Mouse (Mus musculus) stomach, embryonic 14.5 days (tissue): ENCODE results near the gene Bcr. TPM values are rescaled to one million over a fixed set of nuclear protein-coding genes. Genes with fewer than 3 reads are reported as not detected.

Experiments used
- ATAC-seq: fragments of 200-750 bp; cut with Nextera tagmentation; 2 replicates; pipeline ENCODE4 v1.8.0; 2017; ENCODE audit warnings: low read depth, moderate TSS enrichment; ENCODE audit not compliant: insufficient number of reproducible peaks, insufficient read depth, low FRiP score
- H3K27ac ChIP-seq: fragments of 300-500 bp; sonication (generic); 2 replicates; pipeline ENCODE4 v1.5.1; 2014; ENCODE audit warnings: mild to moderate bottlenecking, low read length, moderate library complexity, mixed read lengths
- H3K27me3 ChIP-seq: fragments of 300-500 bp; sonication (generic); 2 replicates; pipeline ENCODE4 v1.6.1; 2014; ENCODE audit warnings: low read length, control low read depth, mixed read lengths; ENCODE audit not compliant: control insufficient read depth, insufficient read depth
- H3K36me3 ChIP-seq: fragments of 300-500 bp; sonication (generic); 2 replicates; pipeline ENCODE4 v1.6.1; 2014; ENCODE audit warnings: mild to moderate bottlenecking, control low read depth, low read length, moderate library complexity, mixed read lengths; ENCODE audit not compliant: control insufficient read depth, insufficient read depth
- H3K4me1 ChIP-seq: fragments of 300-500 bp; sonication (generic); 2 replicates; pipeline ENCODE4 v1.6.1; 2014; ENCODE audit warnings: low read length, control low read depth, mixed read lengths; ENCODE audit not compliant: control insufficient read depth, insufficient read depth
- H3K4me2 ChIP-seq: fragments of 300-500 bp; sonication (generic); replicated peaks from 2 replicates; pipeline ENCODE4 v1.6.1; 2014; ENCODE audit warnings: low read depth, low read length, control low read depth
- H3K4me3 ChIP-seq: fragments of 300-500 bp; sonication (generic); 2 replicates; pipeline ENCODE4 v1.5.1; 2014; ENCODE audit warnings: low read depth, low read length, control low read depth
- H3K9ac ChIP-seq: fragments of 300-500 bp; sonication (generic); replicated peaks from 2 replicates; pipeline ENCODE4 v1.6.1; 2014; ENCODE audit warnings: low read depth, mild to moderate bottlenecking, control low read depth, low read length, moderate library complexity, mixed read lengths
- H3K9me3 ChIP-seq: fragments of 300-500 bp; sonication (generic); 2 replicates; pipeline ENCODE4 v1.6.1; 2016; ENCODE audit warnings: low read depth, low read length, control low read depth; ENCODE audit not compliant: control insufficient read depth
- WGBS: fragments of 180-500 bp; shearing (Covaris S2); extraction: QIAGEN DNeasy Blood & Tissue Kit; methylation state at CpG from one replicate; pipeline ENCODE4 v1.1.7; 2014; 5-methylcytosine and 5-hydroxymethylcytosine counted together
- polyA plus RNA-seq: library from polyadenylated mRNA; unstranded; fragments of >200 nt; fragmentation: Nextera tagmentation; extraction: Ambion mirVana; gene quantifications from 2 replicates; pipeline ENCODE4 v1.2.1, GENCODE M21; 2014

Gene Bcr
- polyA plus RNA-seq, 1 experiment from 2014 or later: 11.9 TPM

DNA sequence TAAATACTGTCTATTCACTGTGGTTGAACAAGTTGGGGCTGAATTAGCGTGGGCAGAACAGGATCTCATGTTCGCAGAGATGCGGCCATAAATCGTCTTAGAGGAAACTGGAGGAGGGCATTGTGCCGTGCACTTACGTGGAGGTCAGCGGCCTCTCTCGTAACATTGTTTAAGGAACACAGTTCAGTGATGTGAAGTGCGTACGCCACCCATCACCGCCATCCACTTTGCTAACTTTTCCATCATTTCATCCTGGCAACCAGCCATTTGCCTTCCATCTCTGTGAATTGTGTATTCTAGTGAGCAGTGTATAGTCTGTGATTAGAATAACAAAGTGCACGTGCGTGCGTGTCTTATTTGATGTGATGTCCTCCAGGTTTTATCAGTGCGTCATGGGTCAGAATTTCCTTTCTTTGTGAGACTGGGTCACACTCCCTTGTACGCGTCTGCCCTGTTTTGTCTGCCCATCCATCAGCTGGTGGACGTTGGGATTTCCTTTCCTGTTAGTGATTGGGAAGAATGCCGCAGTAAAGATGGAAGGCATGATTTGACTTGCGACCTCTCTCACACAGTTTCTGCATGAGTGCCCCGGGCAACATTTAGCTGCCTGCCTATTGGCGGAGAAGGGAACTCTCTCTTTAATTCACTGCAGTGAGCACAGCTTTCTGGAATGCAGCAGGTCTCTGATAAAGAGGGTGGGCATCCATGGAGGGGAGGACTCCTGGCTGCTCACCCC, 33.0 kb downstream of the Bcr start:
- 23% methylated on average over 22 of the region's 22 CpGs for WGBS
- no peak; the same call in 1 of the 2 replicates for ATAC-seq
- Histone ChIP-seq H3K9me3 (no peaks in the 10 kb centered on the region), H3K4me2 (no peak overlapping the region), H3K36me3 (no peaks in the 10 kb centered on the region), H3K27ac (no peak overlapping the region), H3K4me1 (peaks cover 15% of the 10 kb centered on the region; the same call in 1 of the 2 replicates), H3K9ac (no peak overlapping the region), H3K27me3 (no peaks in the 10 kb centered on the region), H3K4me3 (no peak overlapping the region)

DNA sequence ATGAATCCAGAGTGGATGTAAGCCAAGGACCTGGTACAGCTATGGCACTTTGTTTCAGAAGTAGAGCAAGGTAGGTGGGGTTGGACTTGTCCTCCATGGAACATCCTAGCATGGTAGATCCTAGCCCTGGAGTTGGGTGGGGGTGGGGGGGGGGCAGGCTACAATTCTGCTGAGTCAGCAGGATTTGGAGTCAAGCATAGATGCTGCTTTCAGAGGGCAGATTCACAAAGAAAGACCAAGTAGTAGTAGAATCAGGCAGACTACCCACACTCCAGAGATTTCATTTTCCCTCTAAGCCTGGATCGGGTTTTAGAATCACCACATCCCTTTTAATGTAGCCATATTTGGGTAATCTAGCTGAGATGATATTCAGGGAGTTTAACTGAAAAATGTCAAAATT, 33.9 kb downstream of the Bcr start:
- no peak overlapping the region for H3K4me3 ChIP-seq
- no peak overlapping the region for H3K4me2 ChIP-seq
- no peaks in the 10 kb centered on the region for H3K27me3 ChIP-seq
- H3K27ac ChIP-seq: no peak overlapping the region
- no peak overlapping the region for H3K9ac ChIP-seq
- no peak for ATAC-seq
- WGBS: 93% methylated on average over 1 of the region's 1 CpGs
- no peaks in the 10 kb centered on the region for H3K9me3 ChIP-seq
- H3K36me3 ChIP-seq: no peaks in the 10 kb centered on the region
- H3K4me1 ChIP-seq: peaks cover 22% of the 10 kb centered on the region; the same call in 1 of the 2 replicates

DNA sequence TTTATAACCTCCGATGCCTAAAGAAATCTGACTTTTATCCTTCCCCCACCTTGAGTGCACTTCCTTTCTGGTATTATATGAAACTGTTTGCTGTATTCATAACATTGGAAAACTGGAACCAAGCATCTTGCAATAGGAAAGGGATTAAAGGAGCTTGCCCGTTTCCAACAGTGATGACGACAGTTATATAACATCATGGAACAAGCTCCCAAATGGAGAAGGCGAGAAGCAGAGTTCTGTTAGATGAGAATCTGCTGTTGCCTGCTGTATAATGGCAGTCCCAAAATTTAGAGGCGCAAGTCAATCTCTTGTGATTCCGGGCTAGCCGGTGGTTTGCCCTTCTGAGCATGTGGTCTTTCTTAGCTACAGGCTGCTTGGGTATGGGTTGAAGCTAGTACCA, 34.8 kb downstream of the Bcr start:
- H3K9ac ChIP-seq: no peak overlapping the region
- no peaks in the 10 kb centered on the region for H3K27me3 ChIP-seq
- WGBS: 92% methylated on average over 7 of the region's 7 CpGs
- no peaks in the 10 kb centered on the region for H3K36me3 ChIP-seq
- H3K4me3 ChIP-seq: no peak overlapping the region
- H3K9me3 ChIP-seq: no peaks in the 10 kb centered on the region
- H3K27ac ChIP-seq: no peak overlapping the region
- ATAC-seq: no peak
- peaks cover 22% of the 10 kb centered on the region; the same call in 1 of the 2 replicates for H3K4me1 ChIP-seq
- H3K4me2 ChIP-seq: no peak overlapping the region

DNA sequence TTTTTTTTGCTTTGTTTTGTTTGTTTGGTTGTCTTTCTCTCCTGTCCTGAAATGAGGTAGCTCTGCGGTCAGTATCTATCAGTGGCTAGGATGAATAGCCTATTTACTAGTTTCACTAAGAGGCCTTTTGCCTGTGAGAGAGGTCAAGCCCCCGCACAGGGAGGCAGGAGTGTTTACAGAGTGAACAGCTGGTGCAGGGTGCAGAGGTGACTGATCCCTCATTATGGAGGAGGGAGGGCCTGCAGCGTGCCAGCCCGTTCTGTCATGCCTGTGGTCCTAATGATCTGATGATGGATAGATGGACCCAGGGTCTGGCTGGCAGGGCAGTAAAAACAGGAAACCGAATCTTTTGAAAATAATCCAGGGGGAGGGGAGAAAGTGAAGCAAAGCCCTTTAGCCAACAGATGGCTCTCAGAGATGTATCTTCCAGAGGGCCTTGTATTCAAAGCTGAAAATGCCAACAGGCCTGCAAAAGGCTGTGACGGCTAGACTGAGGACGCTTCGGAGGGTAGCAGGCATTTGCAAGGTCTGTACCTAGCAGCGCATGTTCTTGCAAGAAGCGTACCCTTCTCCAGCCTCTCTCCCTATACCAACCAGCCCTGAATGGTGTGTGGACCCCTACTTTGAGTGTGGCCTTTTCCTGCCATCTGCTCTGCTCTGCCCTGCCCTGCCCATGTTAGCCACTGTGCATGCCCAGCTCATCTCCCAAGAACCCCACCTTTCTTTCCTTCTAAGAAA, 38.2 kb downstream of the Bcr start:
- H3K9ac ChIP-seq: no peak overlapping the region
- H3K27ac ChIP-seq: 0 out of 2 replicates have a peak overlapping the region, but pooled peaks have one; percentile 15
- no peak overlapping the region for H3K4me3 ChIP-seq
- 31% methylated on average over 10 of the region's 10 CpGs for WGBS
- H3K27me3 ChIP-seq: no peaks in the 10 kb centered on the region
- peaks cover 21% of the 10 kb centered on the region for H3K4me1 ChIP-seq
- no peaks in the 10 kb centered on the region for H3K36me3 ChIP-seq
- H3K4me2 ChIP-seq: no peak overlapping the region
- ATAC-seq: peak; percentile 51; the same call in 1 of the 2 replicates
- H3K9me3 ChIP-seq: no peaks in the 10 kb centered on the region

DNA sequence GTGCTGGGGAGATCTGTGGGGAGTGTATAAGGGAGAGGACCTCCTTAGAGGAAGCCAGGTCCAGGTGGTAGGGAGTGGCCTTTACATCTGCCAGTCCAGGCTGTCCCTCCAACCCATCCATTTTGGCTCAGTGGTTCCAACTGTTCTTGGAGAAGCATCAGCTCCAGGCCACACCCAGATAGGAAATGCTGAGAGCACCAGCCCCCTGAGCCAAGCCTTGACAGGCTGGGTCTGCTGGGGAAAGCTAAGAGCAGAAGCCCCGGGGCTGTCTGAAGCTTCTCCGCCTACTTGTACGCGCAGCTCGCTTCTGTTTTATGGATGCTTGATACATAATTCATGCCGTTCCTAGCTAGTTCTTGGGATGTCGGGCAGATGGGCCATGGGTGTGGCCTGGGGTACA, 39.9 kb downstream of the Bcr start:
- ATAC-seq: no peak
- H3K36me3 ChIP-seq: no peaks in the 10 kb centered on the region
- H3K4me1 ChIP-seq: peaks cover 38% of the 10 kb centered on the region
- H3K9me3 ChIP-seq: no peaks in the 10 kb centered on the region
- H3K27ac ChIP-seq: no peak overlapping the region
- H3K4me3 ChIP-seq: no peak overlapping the region
- no peak overlapping the region for H3K4me2 ChIP-seq
- WGBS: 70% methylated on average over 7 of the region's 7 CpGs
- no peaks in the 10 kb centered on the region for H3K27me3 ChIP-seq
- no peak overlapping the region for H3K9ac ChIP-seq

DNA sequence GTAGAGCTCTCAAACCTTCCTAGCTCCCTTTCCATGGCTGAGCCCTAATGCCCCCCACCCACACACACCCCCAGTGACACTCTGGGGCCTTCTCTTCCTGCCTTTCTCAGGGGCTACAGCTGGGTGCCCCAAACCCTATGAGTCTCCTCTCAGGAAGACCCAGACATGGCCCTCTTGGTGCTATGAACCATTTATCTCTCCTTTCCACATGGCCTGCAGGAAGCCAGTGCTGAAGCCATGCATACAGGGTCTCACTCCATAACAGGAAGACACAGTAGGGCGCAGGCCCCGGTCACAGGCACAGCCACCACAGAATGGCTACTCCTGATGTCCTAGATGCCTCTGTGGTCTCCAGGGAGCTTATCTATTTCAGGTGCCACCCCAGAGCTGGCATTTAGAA, 43.1 kb downstream of the Bcr start:
- H3K4me2 ChIP-seq: no peak overlapping the region
- no peak overlapping the region for H3K27ac ChIP-seq
- no peak for ATAC-seq
- H3K4me1 ChIP-seq: peaks cover 46% of the 10 kb centered on the region
- no peak overlapping the region for H3K9ac ChIP-seq
- no peaks in the 10 kb centered on the region for H3K27me3 ChIP-seq
- WGBS: 77% methylated on average over 2 of the region's 2 CpGs
- H3K9me3 ChIP-seq: no peaks in the 10 kb centered on the region
- H3K36me3 ChIP-seq: no peaks in the 10 kb centered on the region
- H3K4me3 ChIP-seq: no peak overlapping the region

DNA sequence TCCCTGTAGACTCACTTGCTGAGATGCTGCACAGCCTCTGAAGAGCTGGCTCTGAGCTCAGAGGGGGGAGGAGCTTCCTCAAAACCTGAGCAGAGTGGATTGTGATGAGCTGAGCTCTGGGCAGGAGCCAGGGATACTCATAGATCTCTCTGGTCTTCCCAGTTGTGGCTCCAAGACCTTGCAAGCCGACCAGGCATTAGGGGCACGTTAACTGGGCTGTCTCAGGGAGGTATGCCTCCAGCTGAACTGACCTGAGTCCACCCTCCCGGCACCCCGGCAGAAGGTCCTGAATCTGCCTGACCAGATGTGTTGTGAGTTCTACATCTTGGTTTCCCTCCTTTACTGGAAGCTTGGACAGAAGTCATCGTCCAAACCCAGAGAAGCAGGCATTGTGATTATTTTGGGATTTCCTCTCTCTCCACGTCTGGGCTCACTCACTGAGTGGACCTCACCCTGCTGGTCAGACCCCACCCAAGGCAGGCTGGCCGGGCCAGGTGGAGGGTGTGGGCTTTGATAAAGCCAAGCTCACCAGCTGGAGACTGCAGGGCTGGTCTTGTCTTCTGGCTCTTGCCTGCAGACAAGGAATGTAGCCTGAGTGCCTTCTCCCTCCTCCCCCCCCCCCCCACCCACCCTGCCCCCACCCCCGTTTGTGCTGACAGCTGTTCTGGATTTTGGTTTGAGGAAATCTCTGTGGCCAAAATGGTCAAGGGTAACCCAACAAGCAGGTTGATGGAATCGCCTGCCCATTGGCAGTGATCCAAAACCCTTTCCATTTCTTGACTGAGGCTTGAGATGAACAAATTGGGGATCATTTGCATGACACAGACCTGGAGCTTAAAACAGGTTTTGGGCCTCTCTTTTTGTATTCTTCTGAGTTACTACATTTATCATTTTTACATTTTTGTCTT, 44.1 kb downstream of the Bcr start:
- H3K4me1 ChIP-seq: peaks cover 39% of the 10 kb centered on the region
- H3K27me3 ChIP-seq: no peaks in the 10 kb centered on the region
- WGBS: 34% methylated on average over 9 of the region's 9 CpGs
- H3K9me3 ChIP-seq: no peaks in the 10 kb centered on the region
- no peak overlapping the region for H3K9ac ChIP-seq
- ATAC-seq: peak; percentile 66
- peak overlapping the region; percentile 52; the same call in 1 of the 2 replicates for H3K27ac ChIP-seq
- H3K36me3 ChIP-seq: no peaks in the 10 kb centered on the region
- H3K4me2 ChIP-seq: no peak overlapping the region
- no peak overlapping the region for H3K4me3 ChIP-seq

DNA sequence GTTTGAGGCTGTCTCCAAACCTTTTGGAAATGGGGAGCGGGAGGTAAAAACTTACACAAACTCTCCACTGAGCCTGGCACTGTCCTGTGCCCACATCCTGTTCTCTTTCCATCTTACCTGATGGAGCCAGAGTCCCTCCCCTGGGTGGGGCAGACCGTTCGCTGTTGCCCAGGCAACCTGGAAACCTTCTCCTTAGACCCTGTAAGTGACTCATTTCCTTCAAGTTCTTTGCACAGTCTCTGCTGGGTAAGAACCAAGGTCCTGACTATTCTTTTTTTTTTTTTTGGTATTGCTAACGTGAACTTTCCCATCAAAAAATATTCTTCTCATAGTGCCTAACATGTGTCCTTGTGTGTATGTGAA, 44.7 kb downstream of the Bcr start:
- WGBS: 66% methylated on average over 4 of the region's 4 CpGs
- H3K27ac ChIP-seq: peak overlapping the region; percentile 27; the same call in 1 of the 2 replicates
- ATAC-seq: 0 out of 2 replicates have a peak, but pooled peaks have one; percentile 50
- H3K9me3 ChIP-seq: no peaks in the 10 kb centered on the region
- no peak overlapping the region for H3K4me2 ChIP-seq
- H3K9ac ChIP-seq: no peak overlapping the region
- H3K4me3 ChIP-seq: no peak overlapping the region
- H3K36me3 ChIP-seq: no peaks in the 10 kb centered on the region
- H3K4me1 ChIP-seq: peaks cover 39% of the 10 kb centered on the region
- no peaks in the 10 kb centered on the region for H3K27me3 ChIP-seq
